Mouse (Mus musculus): ENCODE results near the gene Stk39. TPM values are rescaled to one million over a fixed set of nuclear protein-coding genes. Genes with fewer than 3 reads are reported as not detected.

The Stk39 gene
- polyA plus RNA-seq, 1 experiment from 2014 or later: 21.4 TPM

GRCm38 (mm10) chr2:68370326-68370725 lies 101.7 kb downstream of the Stk39 start:
- Histone ChIP-seq H3K9me3 (replicated peaks; ENCODE audit: control insufficient read depth, low read length, poor library complexity, severe bottlenecking) (no peaks in the 10 kb centered on the region), H3K4me1 (ENCODE audit: control insufficient read depth, insufficient read depth, low read length) (peaks cover 18% of the 10 kb centered on the region), H3K4me2 (ENCODE audit: low read length) (no peak overlapping the region), H3K27me3 (ENCODE audit: control insufficient read depth, insufficient read depth, low read depth, low read length) (no peaks in the 10 kb centered on the region), H3K27ac (ENCODE audit: low read length) (no peak overlapping the region), H3K4me3 (ENCODE audit: low read depth, low read length) (no peak overlapping the region), H3K36me3 (ENCODE audit: control insufficient read depth, insufficient read depth, low read length) (no peaks in the 10 kb centered on the region), H3K9ac (ENCODE audit: low read depth, low read length) (no peak overlapping the region)
- ATAC-seq: no peak
- WGBS: 61% methylated on average over 5 of the region's 5 CpGs

- Histone ChIP-seq H3K9ac (ENCODE audit: low read depth, low read length) (no peak overlapping the region), H3K4me3 (ENCODE audit: low read depth, low read length) (no peak overlapping the region), H3K27me3 (ENCODE audit: control insufficient read depth, insufficient read depth, low read depth, low read length) (no peaks in the 10 kb centered on the region), H3K36me3 (ENCODE audit: control insufficient read depth, insufficient read depth, low read length) (no peaks in the 10 kb centered on the region), H3K4me2 (ENCODE audit: low read length) (no peak overlapping the region), H3K9me3 (replicated peaks; ENCODE audit: control insufficient read depth, low read length, poor library complexity, severe bottlenecking) (no peaks in the 10 kb centered on the region), H3K4me1 (ENCODE audit: control insufficient read depth, insufficient read depth, low read length) (peaks cover 21% of the 10 kb centered on the region), H3K27ac (ENCODE audit: low read length) (no peak overlapping the region)
- no peak for ATAC-seq
- 87% methylated on average over 6 of the region's 6 CpGs for WGBS
These were observed 103.0 kb downstream of the Stk39 start for GRCm38 (mm10) chr2:68369080-68369479.

- Histone ChIP-seq H3K9me3 (replicated peaks; ENCODE audit: control insufficient read depth, low read length, poor library complexity, severe bottlenecking) (no peaks in the 10 kb centered on the region), H3K9ac (ENCODE audit: low read depth, low read length) (no peak overlapping the region), H3K27ac (ENCODE audit: low read length) (no peak overlapping the region), H3K4me1 (ENCODE audit: control insufficient read depth, insufficient read depth, low read length) (peaks cover 21% of the 10 kb centered on the region), H3K36me3 (ENCODE audit: control insufficient read depth, insufficient read depth, low read length) (no peaks in the 10 kb centered on the region), H3K27me3 (ENCODE audit: control insufficient read depth, insufficient read depth, low read depth, low read length) (no peaks in the 10 kb centered on the region), H3K4me2 (ENCODE audit: low read length) (peak overlapping the region; percentile 7; the same call in 1 of the 2 replicates), H3K4me3 (ENCODE audit: low read depth, low read length) (no peak overlapping the region)
- 38% methylated on average over 13 of the region's 13 CpGs for WGBS
- ATAC-seq: no peak
These were observed 104.1 kb downstream of the Stk39 start for GRCm38 (mm10) chr2:68367944-68368343.

DNA sequence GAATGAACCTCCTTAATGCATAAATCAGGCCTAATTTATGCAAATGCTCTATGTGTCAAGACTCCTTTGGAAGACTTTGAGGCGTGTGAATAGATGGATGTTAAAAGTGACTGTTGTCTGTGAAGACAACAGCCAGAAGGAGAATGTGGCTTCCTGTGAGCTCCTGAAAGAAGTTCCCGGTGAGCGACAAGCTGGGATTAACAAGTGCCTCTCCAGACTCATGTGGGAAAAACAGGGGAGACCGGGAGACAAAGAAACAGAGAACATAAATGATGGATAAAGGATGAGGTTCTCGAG lies 105.2 kb downstream of the Stk39 start:
- Histone ChIP-seq H3K9ac (ENCODE audit: low read depth, low read length) (no peak overlapping the region), H3K36me3 (ENCODE audit: control insufficient read depth, insufficient read depth, low read length) (no peaks in the 10 kb centered on the region), H3K27me3 (ENCODE audit: control insufficient read depth, insufficient read depth, low read depth, low read length) (no peaks in the 10 kb centered on the region), H3K27ac (ENCODE audit: low read length) (no peak overlapping the region), H3K9me3 (replicated peaks; ENCODE audit: control insufficient read depth, low read length, poor library complexity, severe bottlenecking) (no peaks in the 10 kb centered on the region), H3K4me3 (ENCODE audit: low read depth, low read length) (no peak overlapping the region), H3K4me2 (ENCODE audit: low read length) (no peak overlapping the region), H3K4me1 (ENCODE audit: control insufficient read depth, insufficient read depth, low read length) (peaks cover 23% of the 10 kb centered on the region)
- ATAC-seq: no peak
- 7% methylated on average over 5 of the region's 5 CpGs for WGBS

- no peaks in the 10 kb centered on the region for H3K27me3 ChIP-seq (ENCODE audit: control insufficient read depth, insufficient read depth, low read depth, low read length)
- no peak for ATAC-seq
- 6% methylated on average over 18 of the region's 18 CpGs for WGBS
- H3K4me1 ChIP-seq (ENCODE audit: control insufficient read depth, insufficient read depth, low read length): peaks cover 27% of the 10 kb centered on the region
- peak overlapping the region; percentile 25 for H3K4me3 ChIP-seq (ENCODE audit: low read depth, low read length)
- no peak overlapping the region for H3K27ac ChIP-seq (ENCODE audit: low read length)
- H3K36me3 ChIP-seq (ENCODE audit: control insufficient read depth, insufficient read depth, low read length): no peaks in the 10 kb centered on the region
- H3K9me3 ChIP-seq (replicated peaks; ENCODE audit: control insufficient read depth, low read length, poor library complexity, severe bottlenecking): no peaks in the 10 kb centered on the region
- H3K4me2 ChIP-seq (ENCODE audit: low read length): peak overlapping the region; percentile 57
- H3K9ac ChIP-seq (ENCODE audit: low read depth, low read length): peak overlapping the region; percentile 32; the same call in 1 of the 2 replicates
These were observed 105.8 kb downstream of the Stk39 start for GRCm38 (mm10) chr2:68366091-68366896.

GRCm38 (mm10) chr2:68365504-68365903 lies 106.6 kb downstream of the Stk39 start:
- Histone ChIP-seq H3K9ac (ENCODE audit: low read depth, low read length) (no peak overlapping the region; the same call in 1 of the 2 replicates), H3K9me3 (replicated peaks; ENCODE audit: control insufficient read depth, low read length, poor library complexity, severe bottlenecking) (no peaks in the 10 kb centered on the region), H3K36me3 (ENCODE audit: control insufficient read depth, insufficient read depth, low read length) (no peaks in the 10 kb centered on the region), H3K4me1 (ENCODE audit: control insufficient read depth, insufficient read depth, low read length) (peaks cover 27% of the 10 kb centered on the region), H3K27ac (ENCODE audit: low read length) (no peak overlapping the region), H3K4me2 (ENCODE audit: low read length) (peak overlapping the region; percentile 57), H3K27me3 (ENCODE audit: control insufficient read depth, insufficient read depth, low read depth, low read length) (no peaks in the 10 kb centered on the region), H3K4me3 (ENCODE audit: low read depth, low read length) (no peak overlapping the region)
- ATAC-seq: 0 out of 2 replicates have a peak, but pooled peaks have one; percentile 19
- WGBS: 18% methylated on average over 7 of the region's 7 CpGs

DNA sequence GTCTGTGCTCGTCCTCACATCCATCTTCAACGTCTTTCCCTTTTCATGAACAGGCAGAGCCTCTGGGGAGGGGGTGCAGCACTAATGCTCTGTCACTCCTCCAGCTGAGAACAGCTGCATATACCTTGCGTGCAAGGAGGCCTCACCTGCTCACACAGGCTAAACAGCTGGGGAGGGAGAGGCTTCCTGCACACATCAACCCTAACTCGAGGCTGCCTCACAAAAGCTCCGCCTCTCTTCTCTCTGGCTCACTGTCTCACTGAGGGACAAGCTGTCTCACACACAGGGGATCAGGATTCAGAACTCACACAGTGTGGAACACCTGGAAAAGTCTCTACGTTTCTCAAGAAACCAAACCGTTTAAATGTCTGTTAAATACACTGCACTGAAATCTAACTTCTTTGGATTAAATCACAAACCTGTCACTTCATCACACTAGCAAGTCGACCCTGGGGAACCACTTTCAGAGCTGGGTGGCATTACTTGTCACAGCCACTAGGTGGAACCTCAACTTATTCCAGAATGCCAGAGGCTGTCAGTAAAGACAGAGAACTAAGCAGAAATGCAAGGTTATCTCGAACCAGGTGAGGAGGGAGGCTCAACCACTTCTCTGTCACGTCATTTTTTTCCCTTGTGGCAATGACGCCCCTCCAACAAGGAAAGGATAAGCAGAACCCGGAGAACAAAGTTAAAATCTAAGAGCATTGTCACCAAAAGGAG lies 107.7 kb downstream of the Stk39 start:
- Histone ChIP-seq H3K4me2 (ENCODE audit: low read length) (no peak overlapping the region; the same call in 1 of the 2 replicates), H3K27me3 (ENCODE audit: control insufficient read depth, insufficient read depth, low read depth, low read length) (no peaks in the 10 kb centered on the region), H3K4me1 (ENCODE audit: control insufficient read depth, insufficient read depth, low read length) (peaks cover 27% of the 10 kb centered on the region), H3K9me3 (replicated peaks; ENCODE audit: control insufficient read depth, low read length, poor library complexity, severe bottlenecking) (no peaks in the 10 kb centered on the region), H3K27ac (ENCODE audit: low read length) (no peak overlapping the region), H3K9ac (ENCODE audit: low read depth, low read length) (no peak overlapping the region), H3K36me3 (ENCODE audit: control insufficient read depth, insufficient read depth, low read length) (no peaks in the 10 kb centered on the region), H3K4me3 (ENCODE audit: low read depth, low read length) (no peak overlapping the region)
- WGBS: 15% methylated on average over 12 of the region's 12 CpGs
- ATAC-seq: peak; percentile 46

- Histone ChIP-seq H3K4me3 (ENCODE audit: low read depth, low read length) (no peak overlapping the region), H3K4me2 (ENCODE audit: low read length) (no peak overlapping the region), H3K9me3 (replicated peaks; ENCODE audit: control insufficient read depth, low read length, poor library complexity, severe bottlenecking) (no peaks in the 10 kb centered on the region), H3K27me3 (ENCODE audit: control insufficient read depth, insufficient read depth, low read depth, low read length) (no peaks in the 10 kb centered on the region), H3K4me1 (ENCODE audit: control insufficient read depth, insufficient read depth, low read length) (peaks cover 27% of the 10 kb centered on the region), H3K9ac (ENCODE audit: low read depth, low read length) (no peak overlapping the region), H3K36me3 (ENCODE audit: control insufficient read depth, insufficient read depth, low read length) (peaks cover 5% of the 10 kb centered on the region), H3K27ac (ENCODE audit: low read length) (no peak overlapping the region)
- ATAC-seq: no peak
- 72% methylated on average over 4 of the region's 4 CpGs for WGBS
These were observed 108.9 kb downstream of the Stk39 start for GRCm38 (mm10) chr2:68363159-68363558.

DNA sequence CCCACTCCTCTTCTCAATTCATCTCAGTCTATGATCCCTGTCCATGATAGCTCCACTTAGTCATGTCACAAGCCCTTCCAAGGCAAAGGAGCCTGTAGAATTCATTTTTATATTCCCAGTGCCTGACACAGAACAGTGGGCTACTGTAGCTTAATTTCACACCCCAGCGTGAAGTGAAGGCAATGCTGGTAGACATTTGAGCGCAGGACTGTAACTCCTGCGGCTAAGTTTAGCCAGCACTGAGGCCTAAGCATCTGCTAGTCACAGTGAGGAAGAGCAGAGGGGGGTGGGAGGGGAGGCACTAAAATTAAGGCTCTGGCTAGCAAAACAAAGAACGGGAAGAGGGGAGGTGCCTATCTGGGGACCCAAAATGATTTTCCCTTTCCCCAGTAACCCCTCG lies 110.4 kb downstream of the Stk39 start:
- no peak for ATAC-seq
- Histone ChIP-seq H3K9ac (ENCODE audit: low read depth, low read length) (no peak overlapping the region), H3K4me1 (ENCODE audit: control insufficient read depth, insufficient read depth, low read length) (peaks cover 21% of the 10 kb centered on the region), H3K27me3 (ENCODE audit: control insufficient read depth, insufficient read depth, low read depth, low read length) (no peaks in the 10 kb centered on the region), H3K9me3 (replicated peaks; ENCODE audit: control insufficient read depth, low read length, poor library complexity, severe bottlenecking) (no peaks in the 10 kb centered on the region), H3K36me3 (ENCODE audit: control insufficient read depth, insufficient read depth, low read length) (peaks cover 5% of the 10 kb centered on the region), H3K27ac (ENCODE audit: low read length) (no peak overlapping the region), H3K4me3 (ENCODE audit: low read depth, low read length) (no peak overlapping the region), H3K4me2 (ENCODE audit: low read length) (no peak overlapping the region)
- 44% methylated on average over 5 of the region's 5 CpGs for WGBS

All from midbrain, embryonic 16.5 days (tissue).